Mouse (Mus musculus) kidney, embryonic 14.5 days (tissue): ENCODE data around the gene Cerk. TPM values are rescaled to one million over a fixed set of nuclear protein-coding genes. Genes with fewer than 3 reads are reported as not detected.
A peak's percentile ranks its signal among the peaks of the same experiment; 100 is the strongest.
"Not testable (repeated sequence)": the region's sequence is repeated elsewhere in the genome, so short reads cannot be mapped to it uniquely, and the experiment has no call there.

ENCODE experiments used
- ATAC-seq: fragments of 200-750 bp; cut with Nextera tagmentation; 2 replicates; pipeline ENCODE4 v1.8.0; 2017; ENCODE audit warnings: moderate number of reproducible peaks, mild to moderate bottlenecking, moderate TSS enrichment, moderate library complexity; ENCODE audit not compliant: low FRiP score, low TSS enrichment
- H3K27ac ChIP-seq: fragments of 300-500 bp; sonication (generic); 2 replicates; pipeline ENCODE4 v1.5.1; 2014; ENCODE audit warnings: low read depth, mild to moderate bottlenecking, low read length, moderate library complexity, mixed read lengths
- H3K27me3 ChIP-seq: fragments of 300-500 bp; sonication (generic); 2 replicates; pipeline ENCODE4 v1.6.1; 2014; ENCODE audit warnings: mild to moderate bottlenecking, low read length; ENCODE audit not compliant: control insufficient read depth, insufficient read depth
- H3K36me3 ChIP-seq: fragments of 300-500 bp; sonication (generic); 2 replicates; pipeline ENCODE4 v1.6.1; 2014; ENCODE audit warnings: low read length, mixed read lengths; ENCODE audit not compliant: control insufficient read depth, insufficient read depth
- H3K4me1 ChIP-seq: fragments of 300-500 bp; sonication (generic); 2 replicates; pipeline ENCODE4 v1.6.1; 2014; ENCODE audit warnings: low read length, mixed read lengths; ENCODE audit not compliant: control insufficient read depth, insufficient read depth
- H3K4me2 ChIP-seq: fragments of 300-500 bp; sonication (generic); replicated peaks from 2 replicates; pipeline ENCODE4 v1.6.1; 2014; ENCODE audit warnings: low read depth, mild to moderate bottlenecking, low read length
- H3K4me3 ChIP-seq: fragments of 300-500 bp; sonication (generic); 2 replicates; pipeline ENCODE4 v1.5.1; 2014; ENCODE audit warnings: mild to moderate bottlenecking, low read length
- H3K9ac ChIP-seq: fragments of 300-500 bp; sonication (generic); 2 replicates; pipeline ENCODE4 v1.6.1; 2014; ENCODE audit warnings: low read depth, mild to moderate bottlenecking, low read length, moderate library complexity
- H3K9me3 ChIP-seq: fragments of 300-500 bp; sonication (generic); 2 replicates; pipeline ENCODE4 v1.6.1; 2016; ENCODE audit warnings: low read length; ENCODE audit not compliant: control insufficient read depth
- WGBS: fragments of 180-500 bp; shearing (Covaris S2); extraction: QIAGEN DNeasy Blood & Tissue Kit; methylation state at CpG from one replicate; pipeline ENCODE4 v1.1.7; 2014; 5-methylcytosine and 5-hydroxymethylcytosine counted together
- polyA plus RNA-seq: library from polyadenylated mRNA; unstranded; fragments of >200 nt; fragmentation: Nextera tagmentation; extraction: Ambion mirVana; gene quantifications from 2 replicates; pipeline ENCODE4 v1.2.1, GENCODE M21; 2014

Gene Cerk
- polyA plus RNA-seq, 1 experiment from 2014 or later: 14.2 TPM

- no peak overlapping the region for H3K4me2 ChIP-seq
- WGBS: 80% methylated on average over 2 of the region's 2 CpGs
- no peak overlapping the region for H3K9ac ChIP-seq
- no peaks in the 10 kb centered on the region for H3K9me3 ChIP-seq
- no peaks in the 10 kb centered on the region for H3K4me1 ChIP-seq
- H3K27me3 ChIP-seq: no peaks in the 10 kb centered on the region
- H3K36me3 ChIP-seq: no peaks in the 10 kb centered on the region
- no peak overlapping the region for H3K27ac ChIP-seq
- no peak overlapping the region for H3K4me3 ChIP-seq
- no peak for ATAC-seq
Measured at GRCm38 (mm10) chr15:86226968-86227367, 41.0 kb upstream of the Cerk start.

- no peak overlapping the region for H3K4me2 ChIP-seq
- H3K4me1 ChIP-seq: no peaks in the 10 kb centered on the region
- H3K27me3 ChIP-seq: no peaks in the 10 kb centered on the region
- WGBS: 81% methylated on average over 5 of the region's 5 CpGs
- ATAC-seq: no peak
- H3K27ac ChIP-seq: no peak overlapping the region
- H3K4me3 ChIP-seq: no peak overlapping the region
- no peaks in the 10 kb centered on the region for H3K9me3 ChIP-seq
- no peaks in the 10 kb centered on the region for H3K36me3 ChIP-seq
- H3K9ac ChIP-seq: no peak overlapping the region
Measured at GRCm38 (mm10) chr15:86226221-86226620, 40.3 kb upstream of the Cerk start.

GRCm38 (mm10) chr15:86224972-86225551, 39.1 kb upstream of the Cerk start:
- 90% methylated on average over 7 of the region's 7 CpGs for WGBS
- ATAC-seq: no peak
- 0 out of 2 replicates have a peak, but pooled peaks cover 4% of the 10 kb centered on the region for H3K4me1 ChIP-seq
- H3K9me3 ChIP-seq: no peaks in the 10 kb centered on the region
- no peaks in the 10 kb centered on the region for H3K27me3 ChIP-seq
- no peak overlapping the region for H3K4me2 ChIP-seq
- no peaks in the 10 kb centered on the region for H3K36me3 ChIP-seq
- H3K9ac ChIP-seq: no peak overlapping the region
- no peak overlapping the region for H3K27ac ChIP-seq
- no peak overlapping the region for H3K4me3 ChIP-seq

- 83% methylated on average over 11 of the region's 11 CpGs for WGBS
Measured at GRCm38 (mm10) chr15:86221901-86222300, 36.0 kb upstream of the Cerk start.

GRCm38 (mm10) chr15:86221369-86221768, 35.4 kb upstream of the Cerk start:
- ATAC-seq: no peak
- Histone ChIP-seq H3K9ac (no peak overlapping the region), H3K27ac (no peak overlapping the region), H3K4me1 (0 out of 2 replicates have a peak, but pooled peaks cover 8% of the 10 kb centered on the region), H3K9me3 (no peaks in the 10 kb centered on the region), H3K4me2 (no peak overlapping the region), H3K36me3 (no peaks in the 10 kb centered on the region), H3K27me3 (no peaks in the 10 kb centered on the region), H3K4me3 (no peak overlapping the region)
- 90% methylated on average over 4 of the region's 4 CpGs for WGBS

More at GRCm38 (mm10) chr15:86221901-86222300, 36.0 kb upstream of the Cerk start:
- ATAC-seq, H3K9me3 ChIP-seq, H3K36me3 ChIP-seq, H3K27ac ChIP-seq, H3K4me3 ChIP-seq, H3K4me1 ChIP-seq, H3K27me3 ChIP-seq, H3K9ac ChIP-seq, H3K4me2 ChIP-seq: not testable (repeated sequence)

- H3K9ac ChIP-seq: 0 out of 2 replicates have a peak overlapping the region, but pooled peaks have one; percentile 12
- no peak for ATAC-seq
- WGBS: 75% methylated on average over 4 of the region's 4 CpGs
- H3K9me3 ChIP-seq: no peaks in the 10 kb centered on the region
- no peak overlapping the region for H3K4me2 ChIP-seq
- H3K27me3 ChIP-seq: no peaks in the 10 kb centered on the region
- no peak overlapping the region for H3K27ac ChIP-seq
- 0 out of 2 replicates have a peak, but pooled peaks cover 8% of the 10 kb centered on the region for H3K4me1 ChIP-seq
- H3K4me3 ChIP-seq: no peak overlapping the region
- no peaks in the 10 kb centered on the region for H3K36me3 ChIP-seq
Measured at GRCm38 (mm10) chr15:86220715-86221114, 34.8 kb upstream of the Cerk start.

- Histone ChIP-seq H3K4me2 (no peak overlapping the region), H3K27ac (peak overlapping the region; percentile 37; the same call in 1 of the 2 replicates), H3K9ac (0 out of 2 replicates have a peak overlapping the region, but pooled peaks have one; percentile 12), H3K4me1 (0 out of 2 replicates have a peak, but pooled peaks cover 8% of the 10 kb centered on the region), H3K27me3 (no peaks in the 10 kb centered on the region), H3K4me3 (no peak overlapping the region), H3K36me3 (no peaks in the 10 kb centered on the region), H3K9me3 (no peaks in the 10 kb centered on the region)
- WGBS: 76% methylated on average over 5 of the region's 5 CpGs
- no peak for ATAC-seq
Measured at GRCm38 (mm10) chr15:86220229-86220630, 34.3 kb upstream of the Cerk start.

GRCm38 (mm10) chr15:86219534-86220228, 33.7 kb upstream of the Cerk start:
- Histone ChIP-seq H3K36me3 (no peaks in the 10 kb centered on the region), H3K4me1 (peaks cover 13% of the 10 kb centered on the region; the same call in 1 of the 2 replicates), H3K9ac (0 out of 2 replicates have a peak overlapping the region, but pooled peaks have one; percentile 18), H3K4me3 (no peak overlapping the region), H3K4me2 (no peak overlapping the region), H3K9me3 (no peaks in the 10 kb centered on the region), H3K27ac (no peak overlapping the region), H3K27me3 (no peaks in the 10 kb centered on the region)
- ATAC-seq: no peak
- WGBS: 67% methylated on average over 7 of the region's 7 CpGs

GRCm38 (mm10) chr15:86216641-86217040, 30.7 kb upstream of the Cerk start:
- WGBS: 86% methylated on average over 9 of the region's 9 CpGs
- H3K27me3 ChIP-seq, H3K9me3 ChIP-seq, H3K4me3 ChIP-seq, H3K36me3 ChIP-seq, ATAC-seq, H3K9ac ChIP-seq, H3K4me2 ChIP-seq, H3K27ac ChIP-seq: not testable (repeated sequence)
- H3K4me1 ChIP-seq: peaks cover 22% of the 10 kb centered on the region; the same call in 1 of the 2 replicates
